Mouse (Mus musculus) spleen, adult 10 weeks (tissue): ENCODE results near the gene Olfr746. TPM values are rescaled to one million over a fixed set of nuclear protein-coding genes. Genes with fewer than 3 reads are reported as not detected.

Experiments
- polyA plus RNA-seq: library from polyadenylated mRNA; stranded (reverse); fragments of 350-450 nt; fragmentation: Illumina TruSeq; extraction: RNeasy Lipid Tissue Mini Kit (QIAGEN cat#74804); gene quantifications from one replicate; pipeline ENCODE4 v1.2.3, GENCODE M21; 2015; ENCODE audit warnings: low replicate concordance; ENCODE audit not compliant: insufficient read depth

Olfr746 gene
- polyA plus RNA-seq: not detected

DNA sequence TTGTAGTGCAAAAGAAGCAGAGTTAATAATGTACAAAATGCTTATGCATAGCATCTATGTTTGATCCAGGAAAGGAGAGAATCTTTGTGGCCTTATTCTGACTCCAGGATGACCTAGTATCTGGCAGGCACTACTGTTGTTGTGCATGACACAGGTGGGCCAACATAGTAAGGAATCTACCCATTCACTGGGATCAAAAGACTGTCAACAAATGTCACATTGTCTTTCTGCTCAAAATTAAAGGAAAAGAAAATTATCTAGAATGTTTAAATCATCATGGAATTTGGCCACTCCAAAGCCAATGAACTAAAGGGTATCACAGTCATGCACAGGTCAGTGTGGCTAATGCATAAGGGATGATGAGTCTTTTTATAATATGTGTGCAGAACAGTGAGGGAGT is at the start of gene Olfr746:
TSS of gene Olfr746 (plus strand) at position 301 of the 400 bp plus-strand sequence.

DNA sequence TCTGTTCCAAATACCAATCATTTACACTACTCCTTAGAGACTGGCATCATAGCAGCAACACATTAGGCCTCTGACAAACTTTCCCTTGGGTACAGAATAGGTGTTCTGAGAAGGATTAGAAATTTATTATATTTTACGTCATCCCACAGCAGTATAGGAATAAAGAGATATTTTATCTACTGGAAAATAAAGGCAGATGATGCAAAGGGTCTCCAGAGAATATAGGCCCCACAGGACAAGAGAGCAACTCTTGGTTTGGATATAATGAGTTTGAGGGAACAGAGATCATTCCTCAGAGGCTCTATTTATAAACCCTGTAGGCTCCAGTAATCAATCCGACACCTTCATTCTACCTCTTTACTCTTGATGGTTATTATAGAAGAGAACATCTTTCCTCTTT is 32.3 kb upstream of the Olfr746 start, which contains the start of gene Olfr744:
TSS of gene Olfr744 (plus strand) at position 301 of the 400 bp plus-strand sequence.

DNA sequence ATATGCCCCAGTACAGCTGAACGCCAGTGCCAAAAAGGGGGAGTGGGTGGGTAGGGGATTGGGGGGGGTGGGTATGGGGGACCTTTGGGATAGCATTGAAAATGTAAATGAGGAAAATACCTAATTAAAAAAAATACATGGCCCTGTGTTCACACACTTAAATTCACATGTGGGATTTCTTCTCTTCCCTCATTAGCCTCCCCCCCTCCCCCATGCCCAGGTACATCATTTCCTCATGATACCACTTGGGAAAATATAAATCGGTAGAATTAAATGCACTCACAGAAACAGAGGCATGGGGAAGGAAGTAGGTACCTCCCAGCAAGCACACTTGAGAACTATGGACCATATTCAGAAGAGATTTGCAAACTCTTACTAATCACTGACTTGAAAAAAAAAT is 7.8 kb upstream of the Olfr746 start, which contains the start of gene Olfr745:
TSS of gene Olfr745 (plus strand) at position 301 of the 400 bp plus-strand sequence.

GRCm38 (mm10) chr14:50693106-50693505 is 46.2 kb downstream of the Olfr746 start, which contains the start of gene Olfr747:
Gene Olfr747, minus strand, starts transcription at chr14:50693206.

Other genes with a start within 250 kb of the Olfr746 start
- gene Olfr738, start 239.5 kb upstream of the Olfr746 start, polyA plus RNA-seq: not detected
- gene Olfr739, start 228.5 kb upstream of the Olfr746 start, polyA plus RNA-seq: not detected
- gene Olfr740, start 201.5 kb upstream of the Olfr746 start, polyA plus RNA-seq: not detected
- not detected for gene Olfr741, start 174.3 kb upstream of the Olfr746 start, polyA plus RNA-seq
- gene Olfr742, start 143.5 kb upstream of the Olfr746 start, polyA plus RNA-seq: not detected
- gene Olfr743, start 125.2 kb upstream of the Olfr746 start, polyA plus RNA-seq: not detected
- gene Olfr744, start 32.2 kb upstream of the Olfr746 start, polyA plus RNA-seq: not detected
- gene Olfr745, start 7.7 kb upstream of the Olfr746 start, polyA plus RNA-seq: not detected
- not detected for gene Olfr747, start 46.1 kb downstream of the Olfr746 start, polyA plus RNA-seq
- not detected for gene Olfr748, start 60.3 kb downstream of the Olfr746 start, polyA plus RNA-seq
- gene Olfr749, start 98.0 kb downstream of the Olfr746 start, polyA plus RNA-seq: not detected
- 70.2 TPM for gene Ttc5, start 138.4 kb downstream of the Olfr746 start, polyA plus RNA-seq
- gene Ccnb1ip1, start 160.6 kb downstream of the Olfr746 start, polyA plus RNA-seq: not detected
- gene Parp2, start 160.8 kb downstream of the Olfr746 start, polyA plus RNA-seq: 122 TPM
- 58.6 TPM for gene Tep1, start 223.5 kb downstream of the Olfr746 start, polyA plus RNA-seq